Mouse (Mus musculus) G1E (cell line): ENCODE data around the gene Hhip.
A peak's percentile ranks its signal among the peaks of the same experiment; 100 is the strongest.

Source experiments
- CTCF ChIP-seq: IDR thresholded peaks from 2 replicates; pipeline ENCODE4 v1.5.1; 2012; ENCODE audit warnings: low read depth, low read length, inconsistent platforms, mixed read lengths
- GATA1 ChIP-seq: IDR thresholded peaks from 2 replicates; pipeline ENCODE4 v1.6.1; 2012; ENCODE audit warnings: borderline replicate concordance, low read length, inconsistent platforms, mixed read lengths
- POLR2AphosphoS5 ChIP-seq: IDR thresholded peaks from 2 replicates; pipeline ENCODE4 v1.6.1; 2012; ENCODE audit warnings: low read depth, low read length, inconsistent platforms; ENCODE audit not compliant: insufficient replicate concordance

GRCm38 (mm10) chr8:79952857-79953256 lies 104.9 kb downstream of the Hhip start:
- TF ChIP-seq CTCF, result 0 out of 2 replicates have a peak, but pooled peaks have one; percentile 5
- TF ChIP-seq GATA1, result no peak
- no peak for TF ChIP-seq POLR2AphosphoS5
